Mouse (Mus musculus) kidney, postnatal 0 days (tissue): ENCODE data around the gene Hepacam. TPM values are rescaled to one million over a fixed set of nuclear protein-coding genes. Genes with fewer than 3 reads are reported as not detected.

Source experiments
- ATAC-seq: fragments of 200-750 bp; cut with Nextera tagmentation; replicated peaks from 2 replicates; pipeline ENCODE4 v1.8.0; 2017; ENCODE audit warnings: low read depth, moderate number of reproducible peaks, moderate TSS enrichment, moderate library complexity; ENCODE audit not compliant: low FRiP score
- DNase-seq: peaks from one replicate; pipeline ENCODE4 v3.0.0-alpha.2; 2016; ENCODE audit warnings: low spot score
- H3K27ac ChIP-seq: fragments of 300-500 bp; sonication (generic); 2 replicates; pipeline ENCODE4 v1.5.1; 2014; ENCODE audit warnings: mild to moderate bottlenecking
- H3K27me3 ChIP-seq: fragments of 300-500 bp; sonication (generic); 2 replicates; pipeline ENCODE4 v1.6.1; 2014; ENCODE audit warnings: low read length, mixed read lengths; ENCODE audit not compliant: insufficient read depth
- H3K36me3 ChIP-seq: fragments of 300-500 bp; sonication (generic); 2 replicates; pipeline ENCODE4 v1.6.1; 2014; ENCODE audit warnings: low read length, mixed read lengths; ENCODE audit not compliant: insufficient read depth
- H3K4me1 ChIP-seq: fragments of 300-500 bp; sonication (generic); replicated peaks from 2 replicates; pipeline ENCODE4 v1.6.1; 2014; ENCODE audit warnings: antibody characterized with exemption, low read length, mixed read lengths; ENCODE audit not compliant: insufficient read depth
- H3K4me2 ChIP-seq: fragments of 300-500 bp; sonication (generic); 2 replicates; pipeline ENCODE4 v1.6.1; 2014; ENCODE audit warnings: mild to moderate bottlenecking, low read length, moderate library complexity, mixed read lengths
- H3K4me3 ChIP-seq: fragments of 300-500 bp; sonication (generic); replicated peaks from 2 replicates; pipeline ENCODE4 v1.5.1; 2014; ENCODE audit warnings: low read depth, low read length
- H3K9ac ChIP-seq: fragments of 300-500 bp; sonication (generic); 2 replicates; pipeline ENCODE4 v1.6.1; 2014; ENCODE audit warnings: low read depth, low read length
- H3K9me3 ChIP-seq: fragments of 300-500 bp; sonication (generic); replicated peaks from 2 replicates; pipeline ENCODE4 v1.6.1; 2016; ENCODE audit warnings: low read length, inconsistent platforms, mixed read lengths
- CTCF ChIP-seq: IDR thresholded peaks from 2 replicates; pipeline ENCODE4 v1.5.1; 2016; ENCODE audit warnings: antibody characterized with exemption, low read depth, mild to moderate bottlenecking, moderate library complexity
- WGBS: fragments of 180-500 bp; shearing (Covaris S2); extraction: QIAGEN DNeasy Blood & Tissue Kit; methylation state at CpG from one replicate; pipeline ENCODE4 v1.1.7; 2014; 5-methylcytosine and 5-hydroxymethylcytosine counted together
- polyA plus RNA-seq: library from polyadenylated mRNA; unstranded; fragments of >200 nt; fragmentation: Nextera tagmentation; extraction: Ambion mirVana; gene quantifications from 2 replicates; pipeline ENCODE4 v1.2.1, GENCODE M21; 2015

Hepacam gene
- polyA plus RNA-seq, 1 experiment from 2014 or later, result 0.16 TPM

- Histone ChIP-seq H3K4me3 (no peak overlapping the region), H3K9ac (no peak overlapping the region), H3K4me1 (0 out of 2 replicates have a peak, but pooled peaks cover 8% of the 10 kb centered on the region), H3K36me3 (no peaks in the 10 kb centered on the region), H3K9me3 (no peaks in the 10 kb centered on the region), H3K27ac (no peak overlapping the region), H3K27me3 (no peaks in the 10 kb centered on the region), H3K4me2 (no peak overlapping the region)
- 59% methylated on average over 3 of the region's 3 CpGs for WGBS
- ATAC-seq, result no peak
- DNase-seq, result no peak
- no peak for TF ChIP-seq CTCF
Measured at GRCm38 (mm10) chr9:37363551-37363950, 3.6 kb upstream of the Hepacam start.

- H3K27ac ChIP-seq, result no peak overlapping the region
- H3K27me3 ChIP-seq, result no peaks in the 10 kb centered on the region
- no peak for TF ChIP-seq CTCF
- 0 out of 2 replicates have a peak, but pooled peaks cover 5% of the 10 kb centered on the region for H3K4me1 ChIP-seq
- no peaks in the 10 kb centered on the region for H3K9me3 ChIP-seq
- no peaks in the 10 kb centered on the region for H3K36me3 ChIP-seq
- 60% methylated on average over 3 of the region's 3 CpGs for WGBS
- no peak overlapping the region for H3K4me2 ChIP-seq
- H3K4me3 ChIP-seq, result no peak overlapping the region
- ATAC-seq, result no peak
- no peak for DNase-seq
- H3K9ac ChIP-seq, result no peak overlapping the region
Measured at GRCm38 (mm10) chr9:37364392-37364791, 2.8 kb upstream of the Hepacam start.

DNA sequence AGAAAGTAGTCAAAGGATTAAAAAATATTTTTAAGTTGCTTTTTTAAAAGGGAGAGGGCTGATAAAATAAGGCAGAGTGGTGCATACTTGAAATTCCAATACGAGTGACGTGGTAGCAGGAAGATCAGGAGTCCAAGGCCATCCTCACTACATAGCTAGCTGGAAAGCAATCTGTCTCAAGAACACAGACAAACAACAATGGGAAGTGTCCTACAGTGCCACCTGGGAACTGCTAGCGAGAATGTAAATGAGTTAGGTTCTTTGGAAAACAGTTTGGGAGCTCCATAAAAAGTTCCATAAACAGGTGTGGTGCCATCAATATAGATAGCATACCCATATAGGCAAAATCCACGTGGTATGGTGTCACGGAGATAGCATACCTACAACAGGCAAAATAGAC is 1.4 kb upstream of the Hepacam start:
- Histone ChIP-seq H3K4me3 (no peak overlapping the region), H3K9ac (no peak overlapping the region), H3K4me2 (no peak overlapping the region), H3K9me3 (no peaks in the 10 kb centered on the region), H3K36me3 (no peaks in the 10 kb centered on the region), H3K27ac (no peak overlapping the region), H3K27me3 (no peaks in the 10 kb centered on the region), H3K4me1 (no peaks in the 10 kb centered on the region)
- peak; percentile 5; the same call in 1 of the 2 replicates for TF ChIP-seq CTCF
- ATAC-seq, result no peak
- peak; percentile 46 for DNase-seq
- WGBS, result 58% methylated on average over 5 of the region's 5 CpGs

GRCm38 (mm10) chr9:37368081-37368830 is 1.1 kb downstream of the Hepacam start:
- H3K27ac ChIP-seq, result peak overlapping the region; percentile 70

GRCm38 (mm10) chr9:37368860-37369259 is 1.7 kb downstream of the Hepacam start:
- no peak for ATAC-seq
- TF ChIP-seq CTCF, result peak; percentile 34; the same call in 1 of the 2 replicates
- Histone ChIP-seq H3K27me3 (no peaks in the 10 kb centered on the region), H3K27ac (peak overlapping the region; percentile 70), H3K4me2 (no peak overlapping the region), H3K4me1 (no peaks in the 10 kb centered on the region), H3K4me3 (no peak overlapping the region), H3K36me3 (no peaks in the 10 kb centered on the region), H3K9me3 (no peaks in the 10 kb centered on the region), H3K9ac (no peak overlapping the region)
- 68% methylated on average over 8 of the region's 8 CpGs for WGBS
- peak; percentile 46 for DNase-seq

More at GRCm38 (mm10) chr9:37368081-37368830, 1.1 kb downstream of the Hepacam start:
- no peaks in the 10 kb centered on the region for H3K36me3 ChIP-seq
- H3K4me1 ChIP-seq, result no peaks in the 10 kb centered on the region
- WGBS, result 56% methylated on average over 11 of the region's 11 CpGs
- H3K4me2 ChIP-seq, result no peak overlapping the region
- H3K9me3 ChIP-seq, result no peaks in the 10 kb centered on the region
- no peaks in the 10 kb centered on the region for H3K27me3 ChIP-seq
- H3K9ac ChIP-seq, result no peak overlapping the region
- DNase-seq (peak; percentile 41), ATAC-seq (no peak; the same call in 1 of the 2 replicates)
- peak; percentile 23; the same call in 1 of the 2 replicates for TF ChIP-seq CTCF
- H3K4me3 ChIP-seq, result no peak overlapping the region

DNA sequence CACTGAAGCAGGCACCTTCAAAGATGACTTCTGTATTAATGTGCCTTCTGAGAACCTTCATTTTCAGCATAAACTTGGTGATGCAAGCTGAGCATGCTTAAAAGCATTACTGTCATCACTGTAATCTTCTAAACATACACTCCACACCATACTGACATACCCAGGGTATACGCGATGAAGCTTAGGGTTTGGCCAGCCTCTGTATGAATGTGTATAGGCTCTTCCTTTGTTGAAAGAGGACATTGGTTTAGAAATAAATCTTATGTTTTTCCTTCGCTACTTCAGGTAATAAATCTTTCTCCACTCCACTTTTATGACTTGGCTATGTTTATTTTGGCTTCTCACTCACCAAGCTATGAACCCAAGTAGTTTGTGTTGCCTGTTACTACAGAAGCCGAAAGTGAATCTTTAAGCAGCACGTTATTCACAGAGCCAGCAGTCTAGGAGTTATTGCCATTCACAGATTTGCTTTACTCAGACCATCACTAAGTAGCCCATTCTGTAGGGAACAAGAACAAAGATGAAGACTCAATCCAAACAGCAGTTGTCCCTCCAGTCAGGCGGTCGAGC is 4.2 kb downstream of the Hepacam start:
- Histone ChIP-seq H3K27me3 (no peaks in the 10 kb centered on the region), H3K27ac (no peak overlapping the region), H3K9me3 (no peaks in the 10 kb centered on the region), H3K4me1 (no peaks in the 10 kb centered on the region), H3K36me3 (no peaks in the 10 kb centered on the region), H3K4me2 (no peak overlapping the region), H3K9ac (no peak overlapping the region), H3K4me3 (no peak overlapping the region)
- ATAC-seq (no peak; the same call in 1 of the 2 replicates), DNase-seq (peak; percentile 86)
- WGBS, result 46% methylated on average over 7 of the region's 7 CpGs
- TF ChIP-seq CTCF, result no peak
